Mouse (Mus musculus) embryonic fibroblast, embryonic 13.5 days (primary cell): Measurements from ENCODE around the gene Ppp1r14a.

ENCODE experiments used
- CTCF ChIP-seq: IDR thresholded peaks from 2 replicates; pipeline ENCODE4 v1.5.1; 2011; ENCODE audit warnings: mild to moderate bottlenecking, control low read depth, low read length, moderate library complexity, borderline replicate concordance; ENCODE audit not compliant: insufficient read depth
- POLR2A ChIP-seq: IDR thresholded peaks from 2 replicates; pipeline ENCODE4 v1.6.1; 2011; ENCODE audit warnings: low read depth, mild to moderate bottlenecking, control low read depth, low read length, moderate library complexity

- TF ChIP-seq POLR2A (no peak), CTCF (no peak)
Measured at GRCm38 (mm10) chr7:29289856-29290255, 748 bp downstream of the Ppp1r14a start.
